Mouse (Mus musculus) lung, embryonic 14.5 days (tissue): ENCODE results near the gene Sidt1. TPM values are rescaled to one million over a fixed set of nuclear protein-coding genes. Genes with fewer than 3 reads are reported as not detected.
A peak's percentile ranks its signal among the peaks of the same experiment; 100 is the strongest.

Experiments used
- ATAC-seq: fragments of 200-750 bp; cut with Nextera tagmentation; 2 replicates; pipeline ENCODE4 v1.8.0; 2017; ENCODE audit warnings: mild to moderate bottlenecking, moderate TSS enrichment, moderate library complexity; ENCODE audit not compliant: insufficient read depth
- DNase-seq: peaks from one replicate; pipeline ENCODE4 v3.0.0-alpha.2; 2015
- H3K27ac ChIP-seq: fragments of 300-500 bp; sonication (generic); 2 replicates; pipeline ENCODE4 v1.5.1; 2014; ENCODE audit warnings: low read depth, mild to moderate bottlenecking, moderate library complexity
- H3K27me3 ChIP-seq: fragments of 300-500 bp; sonication (generic); 2 replicates; pipeline ENCODE4 v1.6.1; 2014; ENCODE audit warnings: low read length, control low read depth; ENCODE audit not compliant: insufficient read depth
- H3K36me3 ChIP-seq: fragments of 300-500 bp; sonication (generic); 2 replicates; pipeline ENCODE4 v1.6.1; 2014; ENCODE audit warnings: control low read depth; ENCODE audit not compliant: insufficient read depth
- H3K4me1 ChIP-seq: fragments of 300-500 bp; sonication (generic); 2 replicates; pipeline ENCODE4 v1.6.1; 2014; ENCODE audit warnings: antibody characterized with exemption, control low read depth; ENCODE audit not compliant: insufficient read depth
- H3K4me2 ChIP-seq: fragments of 300-500 bp; sonication (generic); 2 replicates; pipeline ENCODE4 v1.6.1; 2014; ENCODE audit warnings: mild to moderate bottlenecking
- H3K4me3 ChIP-seq: fragments of 300-500 bp; sonication (generic); 2 replicates; pipeline ENCODE4 v1.5.1; 2014; ENCODE audit warnings: low read depth, low read length
- H3K9ac ChIP-seq: fragments of 300-500 bp; sonication (generic); 2 replicates; pipeline ENCODE4 v1.6.1; 2014
- H3K9me3 ChIP-seq: fragments of 300-500 bp; sonication (generic); 2 replicates; pipeline ENCODE4 v1.6.1; 2016; ENCODE audit warnings: low read depth, low read length, control low read depth
- CTCF ChIP-seq: IDR thresholded peaks from 2 replicates; pipeline ENCODE4 v1.5.1; 2016; ENCODE audit warnings: antibody characterized with exemption, low read depth
- WGBS: fragments of 180-500 bp; shearing (Covaris S2); extraction: QIAGEN DNeasy Blood & Tissue Kit; methylation state at CpG from one replicate; pipeline ENCODE4 v1.1.7; 2014; 5-methylcytosine and 5-hydroxymethylcytosine counted together
- polyA plus RNA-seq: library from polyadenylated mRNA; unstranded; fragments of >200 nt; fragmentation: Nextera tagmentation; extraction: Ambion mirVana; gene quantifications from 2 replicates; pipeline ENCODE4 v1.2.1, GENCODE M21; 2014

The Sidt1 gene
- polyA plus RNA-seq, 1 experiment from 2014 or later: 0.20 TPM

- H3K4me3 ChIP-seq: no peak overlapping the region
- H3K9me3 ChIP-seq: no peaks in the 10 kb centered on the region
- H3K9ac ChIP-seq: no peak overlapping the region
- no peak overlapping the region for H3K27ac ChIP-seq
- DNase-seq: peak; percentile 41
- ATAC-seq: peak; percentile 84
- H3K27me3 ChIP-seq: no peaks in the 10 kb centered on the region
- no peak overlapping the region for H3K4me2 ChIP-seq
- 69% methylated on average over 4 of the region's 4 CpGs for WGBS
- H3K4me1 ChIP-seq: no peaks in the 10 kb centered on the region
- H3K36me3 ChIP-seq: peaks cover 22% of the 10 kb centered on the region; the same call in 1 of the 2 replicates
- no peak for TF ChIP-seq CTCF
Observed at GRCm38 (mm10) chr16:44357571-44358268, 24.7 kb upstream of the Sidt1 start.

- no peak overlapping the region for H3K9ac ChIP-seq
Observed at GRCm38 (mm10) chr16:44356291-44356690, 23.3 kb upstream of the Sidt1 start.

GRCm38 (mm10) chr16:44349801-44350397 lies 16.9 kb upstream of the Sidt1 start:
- Histone ChIP-seq H3K4me1 (peaks cover 3% of the 10 kb centered on the region; the same call in 1 of the 2 replicates), H3K4me2 (no peak overlapping the region), H3K27me3 (no peaks in the 10 kb centered on the region), H3K4me3 (no peak overlapping the region), H3K9ac (no peak overlapping the region), H3K27ac (no peak overlapping the region), H3K9me3 (no peaks in the 10 kb centered on the region), H3K36me3 (no peaks in the 10 kb centered on the region)
- WGBS: 75% methylated on average over 4 of the region's 4 CpGs
- ATAC-seq (no peak), DNase-seq (no peak)
- TF ChIP-seq CTCF: no peak

More at GRCm38 (mm10) chr16:44356291-44356690, 23.3 kb upstream of the Sidt1 start:
- H3K27me3 ChIP-seq: no peaks in the 10 kb centered on the region
- no peak overlapping the region for H3K4me2 ChIP-seq
- no peak overlapping the region for H3K27ac ChIP-seq
- no peak for ATAC-seq
- peaks cover 14% of the 10 kb centered on the region; the same call in 1 of the 2 replicates for H3K36me3 ChIP-seq
- WGBS: 71% methylated on average over 7 of the region's 7 CpGs
- no peaks in the 10 kb centered on the region for H3K4me1 ChIP-seq
- DNase-seq: no peak
- TF ChIP-seq CTCF: no peak
- H3K4me3 ChIP-seq: no peak overlapping the region
- H3K9me3 ChIP-seq: no peaks in the 10 kb centered on the region

GRCm38 (mm10) chr16:44347071-44347901 lies 14.3 kb upstream of the Sidt1 start, which contains the start of gene Spice1:
TSS of gene Spice1 (plus strand) at chr16:44347121.
- peak within 1 kb of the TSS; percentile 72 for H3K4me2 ChIP-seq
- DNase-seq (peak; percentile 98), ATAC-seq (peak; percentile 99)
- TF ChIP-seq CTCF: peak; percentile 62
- H3K9me3 ChIP-seq: no peaks in the 10 kb centered on the region
- H3K27me3 ChIP-seq: no peaks in the 10 kb centered on the region
- H3K4me1 ChIP-seq: peaks cover 3% of the 10 kb centered on the region; the same call in 1 of the 2 replicates
- H3K9ac ChIP-seq: peak within 1 kb of the TSS; percentile 78
- H3K4me3 ChIP-seq: peak within 1 kb of the TSS; percentile 79
- no peaks in the 10 kb centered on the region for H3K36me3 ChIP-seq
- H3K27ac ChIP-seq: peak within 1 kb of the TSS; percentile 93
- WGBS: under 1% methylated on average over 67 of the region's 67 CpGs

GRCm38 (mm10) chr16:44337541-44337940 lies 4.5 kb upstream of the Sidt1 start:
- no peak for ATAC-seq
- no peak overlapping the region for H3K9ac ChIP-seq
- TF ChIP-seq CTCF: no peak
- no peaks in the 10 kb centered on the region for H3K4me1 ChIP-seq
- H3K27ac ChIP-seq: no peak overlapping the region
- 0 out of 2 replicates have a peak, but pooled peaks cover 4% of the 10 kb centered on the region for H3K27me3 ChIP-seq
- H3K9me3 ChIP-seq: no peaks in the 10 kb centered on the region
- H3K4me2 ChIP-seq: no peak overlapping the region
- no peak for DNase-seq
- H3K36me3 ChIP-seq: no peaks in the 10 kb centered on the region
- H3K4me3 ChIP-seq: no peak overlapping the region

- ATAC-seq (peak; percentile 60), DNase-seq (peak; percentile 49)
- no peak overlapping the region for H3K27ac ChIP-seq
- H3K36me3 ChIP-seq: no peaks in the 10 kb centered on the region
- H3K4me3 ChIP-seq: peak overlapping the region; percentile 58
- peak overlapping the region; percentile 100 for H3K4me2 ChIP-seq
- H3K9ac ChIP-seq: peak overlapping the region; percentile 66
- no peaks in the 10 kb centered on the region for H3K4me1 ChIP-seq
- H3K27me3 ChIP-seq: peaks cover 13% of the 10 kb centered on the region; the same call in 1 of the 2 replicates
- under 1% methylated on average over 60 of the region's 60 CpGs for WGBS
- TF ChIP-seq CTCF: 0 out of 2 replicates have a peak, but pooled peaks have one; percentile 2
- H3K9me3 ChIP-seq: no peaks in the 10 kb centered on the region
Observed at GRCm38 (mm10) chr16:44331995-44332860, 768 bp downstream of the Sidt1 start.
